In genomic region chr19:5271430-5271829, GRCm38 (mm10) we compare ENCODE assay signal across 9 mouse cellular contexts. TPM values are rescaled to one million over a fixed set of nuclear protein-coding genes. Genes with fewer than 3 reads are reported as not detected.
DNase-seq lines count a peak whose midpoint lies in the region; ATAC-seq and TF ChIP-seq lines count a peak whose summit lies in the region.
"Had no signal": no experiment of that assay in that cellular context is flagged by ENCODE, and none has a peak within 500 bp of the region (broad histone marks: within the 10 kb centered on the region; RNA-seq: fewer than 3 reads in every experiment).

No protein-coding gene starts in this region.

- H3K4me3 ChIP-seq in megakaryocyte, embryonic 14.5 days (replicated peaks), result peak overlapping the region; percentile 100
- H3K4me3 ChIP-seq in heart, embryonic 16.5 days (ENCODE audit: low read length), result peak overlapping the region; percentile 98
- peak overlapping the region; percentile 96 for H3K4me3 ChIP-seq in liver, embryonic 12.5 days
- no peak overlapping the region for H3K4me3 ChIP-seq in stomach, postnatal 0 days (ENCODE audit: low read depth, low read length)

- peaks cover 56% of the 10 kb centered on the region for H3K4me1 ChIP-seq in megakaryocyte, embryonic 14.5 days
- peaks cover 32% of the 10 kb centered on the region for H3K4me1 ChIP-seq in heart, embryonic 16.5 days (ENCODE audit: control insufficient read depth, insufficient read depth, low read length)
- H3K4me1 ChIP-seq in liver, embryonic 12.5 days, result peaks cover 80% of the 10 kb centered on the region
- H3K4me1 ChIP-seq in stomach, postnatal 0 days (replicated peaks; ENCODE audit: control insufficient read depth, insufficient read depth), result no peaks in the 10 kb centered on the region

- no peak for TF ChIP-seq EP300 in stomach, postnatal 0 days (optimal IDR thresholded peaks at IDR 0.05)

- no peaks in the 10 kb centered on the region for H3K27me3 ChIP-seq in megakaryocyte, embryonic 14.5 days (replicated peaks)
- H3K27me3 ChIP-seq in heart, embryonic 16.5 days (ENCODE audit: control insufficient read depth, insufficient read depth, low read length), result no peaks in the 10 kb centered on the region
- no peaks in the 10 kb centered on the region for H3K27me3 ChIP-seq in liver, embryonic 12.5 days (replicated peaks)
- H3K27me3 ChIP-seq in stomach, postnatal 0 days (ENCODE audit: control insufficient read depth, insufficient read depth, low read length), result no peaks in the 10 kb centered on the region

- no peak for DNase-seq in stomach, postnatal 0 days (ENCODE audit: low spot score)
- no peak for DNase-seq in retina, postnatal 1 day
- DNase-seq: cerebellum, adult 9-10 months had no signal

- ATAC-seq in megakaryocyte, adult 5-6 weeks (ENCODE audit: poor library complexity, severe bottlenecking), result no peak
- ATAC-seq in heart, embryonic 16.5 days (replicated peaks; ENCODE audit: extremely low read depth, insufficient read depth, low FRiP score), result no peak
- no peak for ATAC-seq in liver, embryonic 12.5 days
- no peak for ATAC-seq in stomach, postnatal 0 days (ENCODE audit: low FRiP score, low TSS enrichment)
- ATAC-seq in megakaryocyte progenitor cell, adult 5-6 weeks (replicated peaks; ENCODE audit: poor library complexity), result no peak

- WGBS in heart, embryonic 16.5 days, result 50% methylated on average over 1 of the region's 1 CpGs
- 26% methylated on average over 1 of the region's 1 CpGs for WGBS in liver, embryonic 12.5 days (ENCODE audit: insufficient replicate concordance)
- 41% methylated on average over 1 of the region's 1 CpGs for WGBS in stomach, postnatal 0 days

- no peak overlapping the region for H3K9ac ChIP-seq in heart, embryonic 16.5 days (ENCODE audit: low read length)
- peak overlapping the region; percentile 95 for H3K9ac ChIP-seq in liver, embryonic 12.5 days
- H3K9ac ChIP-seq in stomach, postnatal 0 days (ENCODE audit: low read length), result no peak overlapping the region

- peak overlapping the region; percentile 94 for H3K4me2 ChIP-seq in heart, embryonic 16.5 days (ENCODE audit: low read depth, low read length)
- H3K4me2 ChIP-seq in liver, embryonic 12.5 days, result peak overlapping the region; percentile 100
- peak overlapping the region; percentile 92; the same call in 1 of the 2 replicates for H3K4me2 ChIP-seq in stomach, postnatal 0 days (replicated peaks; ENCODE audit: low read depth)

- peaks cover 26% of the 10 kb centered on the region for H3K36me3 ChIP-seq in megakaryocyte, embryonic 14.5 days (replicated peaks; ENCODE audit: low read length)
- peaks cover 8% of the 10 kb centered on the region for H3K36me3 ChIP-seq in heart, embryonic 16.5 days (ENCODE audit: control insufficient read depth, insufficient read depth)
- H3K36me3 ChIP-seq in liver, embryonic 12.5 days, result peaks cover 30% of the 10 kb centered on the region
- peaks cover 6% of the 10 kb centered on the region; the same call in 1 of the 2 replicates for H3K36me3 ChIP-seq in stomach, postnatal 0 days (ENCODE audit: control insufficient read depth, insufficient read depth, low read length)

- H3K9me3 ChIP-seq in megakaryocyte, embryonic 14.5 days, result no peaks in the 10 kb centered on the region
- H3K9me3 ChIP-seq in heart, embryonic 16.5 days (replicated peaks; ENCODE audit: control insufficient read depth, low read length), result no peaks in the 10 kb centered on the region
- H3K9me3 ChIP-seq in liver, embryonic 12.5 days (replicated peaks), result no peaks in the 10 kb centered on the region
- H3K9me3 ChIP-seq in stomach, postnatal 0 days (ENCODE audit: control insufficient read depth, low read length), result no peaks in the 10 kb centered on the region

- no peak overlapping the region for H3K27ac ChIP-seq in heart, embryonic 16.5 days (ENCODE audit: low read length)
- H3K27ac ChIP-seq in liver, embryonic 12.5 days, result peak overlapping the region; percentile 88
- no peak overlapping the region for H3K27ac ChIP-seq in stomach, postnatal 0 days (replicated peaks)

- TF ChIP-seq CTCF in stomach, postnatal 0 days (IDR thresholded peaks at IDR 0.05; ENCODE audit: low read depth), result no peak

RNA-seq across cellular contexts. Expression of gene Pacs1, which starts 1.5 kb away (rescaled TPM):
- polyA plus RNA-seq in megakaryocyte, embryonic 14.5 days (2012; ENCODE audit: insufficient read depth, low replicate concordance), result 40.2 and 130 TPM in 2 replicates
- total RNA-seq in megakaryocyte, adult 5-6 weeks (2015), result 45.4 and 45.7 TPM in 2 replicates
- total RNA-seq in megakaryocyte, adult 5-6 weeks (2017), result 14.2 and 25.4 TPM in 2 replicates
- polyA plus RNA-seq in heart, embryonic 16.5 days (2015; fragmentation: Nextera tagmentation; extraction: Ambion mirVana), result 15.5 and 18.0 TPM in 2 replicates
- 17.2 and 19.7 TPM in 2 replicates for polyA plus RNA-seq in liver, embryonic 12.5 days (2016; fragmentation: Nextera tagmentation; extraction: Ambion mirVana)
- 4.6 and 6.7 TPM in 2 replicates for polyA plus RNA-seq in stomach, postnatal 0 days (2015; fragmentation: Nextera tagmentation; extraction: Ambion mirVana)
- total RNA-seq in megakaryocyte progenitor cell, adult 5-6 weeks (2015), result 14.8 and 16.2 TPM in 2 replicates
- total RNA-seq in megakaryocyte progenitor cell, adult 5-6 weeks (2017), result 5.1 and 7.1 TPM in 2 replicates

RNA-seq across cellular contexts. Expression of gene Sf3b2, which starts 23.8 kb away (rescaled TPM):
- polyA plus RNA-seq in megakaryocyte, embryonic 14.5 days (2012; ENCODE audit: insufficient read depth, low replicate concordance), result 158 and 268 TPM in 2 replicates
- 109 TPM in 2 replicates for total RNA-seq in megakaryocyte, adult 5-6 weeks (2015)
- 240 and 249 TPM in 2 replicates for total RNA-seq in megakaryocyte, adult 5-6 weeks (2017)
- 210 and 211 TPM in 2 replicates for polyA plus RNA-seq in heart, embryonic 16.5 days (2015; fragmentation: Nextera tagmentation; extraction: Ambion mirVana)
- 183 and 187 TPM in 2 replicates for polyA plus RNA-seq in liver, embryonic 12.5 days (2016; fragmentation: Nextera tagmentation; extraction: Ambion mirVana)
- 134 and 148 TPM in 2 replicates for polyA plus RNA-seq in stomach, postnatal 0 days (2015; fragmentation: Nextera tagmentation; extraction: Ambion mirVana)
- 119 and 147 TPM in 2 replicates for total RNA-seq in megakaryocyte progenitor cell, adult 5-6 weeks (2015)
- total RNA-seq in megakaryocyte progenitor cell, adult 5-6 weeks (2017), result 239 and 261 TPM in 2 replicates

RNA-seq across cellular contexts. Expression of gene Gal3st3, which starts 26.7 kb away (rescaled TPM):
- not detected in 2 replicates for polyA plus RNA-seq in megakaryocyte, embryonic 14.5 days (2012; ENCODE audit: insufficient read depth, low replicate concordance)
- total RNA-seq in megakaryocyte, adult 5-6 weeks (2015), result not detected in 2 replicates
- total RNA-seq in megakaryocyte, adult 5-6 weeks (2017), result not detected in 2 replicates
- 7.3 and 7.7 TPM in 2 replicates for polyA plus RNA-seq in heart, embryonic 16.5 days (2015; fragmentation: Nextera tagmentation; extraction: Ambion mirVana)
- 0.29 and 0.54 TPM in 2 replicates for polyA plus RNA-seq in liver, embryonic 12.5 days (2016; fragmentation: Nextera tagmentation; extraction: Ambion mirVana)
- polyA plus RNA-seq in stomach, postnatal 0 days (2015; fragmentation: Nextera tagmentation; extraction: Ambion mirVana), result 0.51 and 0.53 TPM in 2 replicates
- total RNA-seq in megakaryocyte progenitor cell, adult 5-6 weeks (2015), result not detected in 2 replicates
- total RNA-seq in megakaryocyte progenitor cell, adult 5-6 weeks (2017), result not detected in 2 replicates
- total RNA-seq: hematopoietic stem cell, adult 5-6 weeks had no signal
